Mouse (Mus musculus): ENCODE results near the gene Coro2b.

- TF ChIP-seq CTCF (IDR thresholded peaks at IDR 0.05; ENCODE audit: low read depth, low read length), result no peak
- no peak for TF ChIP-seq EP300 (IDR thresholded peaks at IDR 0.05; ENCODE audit: insufficient read depth, low read depth, low read length)
- no peak for TF ChIP-seq POLR2A (IDR thresholded peaks at IDR 0.05; ENCODE audit: insufficient read depth, low read length)
Observed at GRCm38 (mm10) chr9:62452373-62452993, 84.4 kb downstream of the Coro2b start.

Data from ES-Bruce4 (cell line).